Mouse (Mus musculus) heart, postnatal 0 days (tissue): ENCODE measurements around the gene H2al1i.

Experiments used
- CTCF ChIP-seq: IDR thresholded peaks from 2 replicates; pipeline ENCODE4 v1.5.1; 2016; ENCODE audit warnings: antibody characterized with exemption, control low read depth, low read depth
- EP300 ChIP-seq: IDR thresholded peaks from 2 replicates; pipeline ENCODE4 v1.6.1; 2016; ENCODE audit warnings: antibody characterized with exemption, low read depth

DNA sequence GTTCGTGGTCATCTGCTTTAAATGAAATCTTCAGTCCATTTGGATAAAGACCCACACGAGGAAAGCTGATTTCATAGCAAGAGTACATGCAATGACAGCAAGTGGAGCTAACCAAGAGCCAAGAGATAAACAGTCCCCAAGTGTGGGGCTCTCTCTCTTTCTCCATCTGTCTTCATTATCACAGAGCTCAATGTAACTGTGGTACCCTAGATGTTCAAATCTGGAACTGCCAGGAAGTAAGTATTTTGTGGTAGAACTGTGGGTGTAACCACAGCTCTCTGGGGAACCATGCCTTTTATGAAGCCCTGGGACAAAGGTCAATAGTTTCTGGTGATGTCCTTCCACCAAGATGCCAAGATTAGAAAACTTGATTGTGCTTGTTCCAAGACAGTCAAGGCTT lies 43.7 kb upstream of the H2al1i start:
- TF ChIP-seq EP300 (no peak), CTCF (no peak)
